Mouse (Mus musculus): ENCODE results near the gene 4930452B06Rik. TPM values are rescaled to one million over a fixed set of nuclear protein-coding genes. Genes with fewer than 3 reads are reported as not detected.

4930452B06Rik gene
- polyA plus RNA-seq, 1 experiment from 2014 or later: 10.8 TPM

- Histone ChIP-seq H3K9me3 (no peaks in the 10 kb centered on the region), H3K27me3 (ENCODE audit: insufficient read depth, poor library complexity, severe bottlenecking) (no peaks in the 10 kb centered on the region), H3K4me3 (no peak overlapping the region), H3K27ac (no peak overlapping the region), H3K4me1 (replicated peaks) (no peaks in the 10 kb centered on the region), H3K36me3 (no peaks in the 10 kb centered on the region)
- no peak for DNase-seq (ENCODE audit: low spot score)
- WGBS: 83% methylated on average over 4 of the region's 4 CpGs
Measured at GRCm38 (mm10) chr14:8511276-8511675, 154.8 kb downstream of the 4930452B06Rik start.

DNA sequence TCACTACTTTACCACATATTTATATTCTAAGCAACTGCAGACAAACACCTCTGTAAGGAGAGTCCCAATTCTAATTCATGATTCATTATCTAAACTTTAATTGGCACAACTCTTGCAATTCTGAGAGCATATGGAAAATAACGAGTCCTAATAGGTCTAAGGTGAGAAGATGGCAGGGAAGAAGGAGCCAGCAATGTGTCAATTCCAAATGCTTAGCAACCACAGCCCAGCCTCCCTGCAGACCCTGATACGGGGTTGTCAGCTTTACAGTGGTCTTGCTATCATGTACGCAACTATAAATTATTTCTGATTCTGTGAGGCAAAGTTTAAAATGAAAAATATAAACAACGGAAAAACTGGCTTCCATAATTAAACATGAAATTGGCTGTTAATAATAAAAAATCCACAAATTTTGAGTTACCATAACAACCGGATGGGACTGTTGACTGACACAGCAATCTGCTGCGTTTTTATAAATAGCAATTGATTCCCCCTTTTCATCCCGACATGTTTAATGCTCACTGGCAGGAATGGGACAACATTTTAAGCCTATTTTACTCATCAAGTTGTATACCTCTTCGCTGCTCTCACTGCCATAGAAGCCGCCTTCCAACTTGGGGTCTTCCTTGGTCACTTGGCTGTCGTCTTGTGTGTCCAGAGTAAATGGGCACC, 155.6 kb downstream of the 4930452B06Rik start:
- no peaks in the 10 kb centered on the region for H3K36me3 ChIP-seq
- no peaks in the 10 kb centered on the region for H3K9me3 ChIP-seq
- H3K4me1 ChIP-seq (replicated peaks): no peaks in the 10 kb centered on the region
- H3K27ac ChIP-seq: no peak overlapping the region
- H3K4me3 ChIP-seq: no peak overlapping the region
- no peaks in the 10 kb centered on the region for H3K27me3 ChIP-seq (ENCODE audit: insufficient read depth, poor library complexity, severe bottlenecking)
- 93% methylated on average over 10 of the region's 10 CpGs for WGBS
- no peak for DNase-seq (ENCODE audit: low spot score)

GRCm38 (mm10) chr14:8508669-8509068, 157.4 kb downstream of the 4930452B06Rik start:
- no peak for DNase-seq (ENCODE audit: low spot score)
- no peaks in the 10 kb centered on the region for H3K36me3 ChIP-seq

DNA sequence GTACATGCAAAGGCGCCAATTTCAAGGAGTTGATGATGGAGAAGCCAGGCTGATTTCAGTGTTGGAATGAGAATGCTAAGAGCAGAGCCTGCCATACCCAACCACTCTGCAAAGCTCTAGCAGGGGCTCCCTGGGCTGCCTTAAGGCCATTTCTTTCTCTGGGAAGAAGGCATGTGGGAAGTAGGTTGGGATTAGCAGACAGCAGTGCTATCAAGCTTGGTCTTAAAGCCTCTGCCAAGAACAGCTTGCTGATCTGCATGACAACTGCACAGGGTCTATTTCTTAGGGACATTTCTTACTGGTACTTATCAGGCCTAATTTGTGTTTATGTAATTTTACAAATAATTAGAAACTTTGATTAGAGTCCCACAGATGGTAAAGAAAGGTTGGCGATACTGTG, 161.8 kb downstream of the 4930452B06Rik start:
- Histone ChIP-seq H3K27ac (no peak overlapping the region), H3K9me3 (no peaks in the 10 kb centered on the region), H3K36me3 (no peaks in the 10 kb centered on the region), H3K4me1 (replicated peaks) (no peaks in the 10 kb centered on the region), H3K27me3 (ENCODE audit: insufficient read depth, poor library complexity, severe bottlenecking) (no peaks in the 10 kb centered on the region), H3K4me3 (no peak overlapping the region)
- 91% methylated on average over 2 of the region's 2 CpGs for WGBS
- DNase-seq (ENCODE audit: low spot score): no peak

More at GRCm38 (mm10) chr14:8508669-8509068, 157.4 kb downstream of the 4930452B06Rik start:
- Histone ChIP-seq H3K4me1 (replicated peaks) (no peaks in the 10 kb centered on the region), H3K27me3 (ENCODE audit: insufficient read depth, poor library complexity, severe bottlenecking) (no peaks in the 10 kb centered on the region), H3K27ac (no peak overlapping the region), H3K9me3 (no peaks in the 10 kb centered on the region), H3K4me3 (no peak overlapping the region)

- H3K4me3 ChIP-seq: no peak overlapping the region
- H3K9me3 ChIP-seq: no peaks in the 10 kb centered on the region
- no peaks in the 10 kb centered on the region for H3K36me3 ChIP-seq
- H3K27ac ChIP-seq: no peak overlapping the region
- no peaks in the 10 kb centered on the region for H3K27me3 ChIP-seq (ENCODE audit: insufficient read depth, poor library complexity, severe bottlenecking)
- 90% methylated on average over 3 of the region's 3 CpGs for WGBS
- no peaks in the 10 kb centered on the region for H3K4me1 ChIP-seq (replicated peaks)
- no peak for DNase-seq (ENCODE audit: low spot score)
Measured at GRCm38 (mm10) chr14:8503345-8503744, 162.7 kb downstream of the 4930452B06Rik start.

- H3K27me3 ChIP-seq (ENCODE audit: insufficient read depth, poor library complexity, severe bottlenecking): no peaks in the 10 kb centered on the region
- WGBS: 92% methylated on average over 5 of the region's 5 CpGs
- H3K4me3 ChIP-seq: no peak overlapping the region
Measured at GRCm38 (mm10) chr14:8502496-8502895, 163.5 kb downstream of the 4930452B06Rik start.

GRCm38 (mm10) chr14:8495691-8496090, 170.3 kb downstream of the 4930452B06Rik start:
- Histone ChIP-seq H3K4me3 (no peak overlapping the region), H3K27me3 (ENCODE audit: insufficient read depth, poor library complexity, severe bottlenecking) (no peaks in the 10 kb centered on the region), H3K27ac (no peak overlapping the region), H3K4me1 (replicated peaks) (no peaks in the 10 kb centered on the region), H3K9me3 (no peaks in the 10 kb centered on the region), H3K36me3 (no peaks in the 10 kb centered on the region)
- DNase-seq (ENCODE audit: low spot score): no peak
- WGBS: 97% methylated on average over 2 of the region's 2 CpGs

More at GRCm38 (mm10) chr14:8502496-8502895, 163.5 kb downstream of the 4930452B06Rik start:
- no peaks in the 10 kb centered on the region for H3K9me3 ChIP-seq
- H3K27ac ChIP-seq: no peak overlapping the region
- DNase-seq (ENCODE audit: low spot score): no peak
- no peaks in the 10 kb centered on the region for H3K4me1 ChIP-seq (replicated peaks)
- no peaks in the 10 kb centered on the region for H3K36me3 ChIP-seq

GRCm38 (mm10) chr14:8494952-8495351, 171.1 kb downstream of the 4930452B06Rik start:
- H3K36me3 ChIP-seq: no peaks in the 10 kb centered on the region
- H3K27me3 ChIP-seq (ENCODE audit: insufficient read depth, poor library complexity, severe bottlenecking): no peaks in the 10 kb centered on the region
- no peak overlapping the region for H3K4me3 ChIP-seq
- 79% methylated on average over 4 of the region's 4 CpGs for WGBS
- no peaks in the 10 kb centered on the region for H3K4me1 ChIP-seq (replicated peaks)
- no peaks in the 10 kb centered on the region for H3K9me3 ChIP-seq
- no peak for DNase-seq (ENCODE audit: low spot score)
- H3K27ac ChIP-seq: no peak overlapping the region

- WGBS: 77% methylated on average over 1 of the region's 1 CpGs
- H3K9me3 ChIP-seq: no peaks in the 10 kb centered on the region
- no peak for DNase-seq (ENCODE audit: low spot score)
- H3K36me3 ChIP-seq: no peaks in the 10 kb centered on the region
- no peaks in the 10 kb centered on the region for H3K27me3 ChIP-seq (ENCODE audit: insufficient read depth, poor library complexity, severe bottlenecking)
- no peak overlapping the region for H3K27ac ChIP-seq
- no peak overlapping the region for H3K4me3 ChIP-seq
- H3K4me1 ChIP-seq (replicated peaks): no peaks in the 10 kb centered on the region
Measured at GRCm38 (mm10) chr14:8494260-8494659, 171.8 kb downstream of the 4930452B06Rik start.

- no peaks in the 10 kb centered on the region for H3K4me1 ChIP-seq (replicated peaks)
- peaks cover 4% of the 10 kb centered on the region; the same call in 1 of the 2 replicates for H3K9me3 ChIP-seq
- H3K36me3 ChIP-seq: no peaks in the 10 kb centered on the region
- DNase-seq (ENCODE audit: low spot score): no peak
- H3K27ac ChIP-seq: no peak overlapping the region
- 85% methylated on average over 5 of the region's 5 CpGs for WGBS
- H3K4me3 ChIP-seq: no peak overlapping the region
- H3K27me3 ChIP-seq (ENCODE audit: insufficient read depth, poor library complexity, severe bottlenecking): no peaks in the 10 kb centered on the region
Measured at GRCm38 (mm10) chr14:8478098-8478497, 187.9 kb downstream of the 4930452B06Rik start.

DNA sequence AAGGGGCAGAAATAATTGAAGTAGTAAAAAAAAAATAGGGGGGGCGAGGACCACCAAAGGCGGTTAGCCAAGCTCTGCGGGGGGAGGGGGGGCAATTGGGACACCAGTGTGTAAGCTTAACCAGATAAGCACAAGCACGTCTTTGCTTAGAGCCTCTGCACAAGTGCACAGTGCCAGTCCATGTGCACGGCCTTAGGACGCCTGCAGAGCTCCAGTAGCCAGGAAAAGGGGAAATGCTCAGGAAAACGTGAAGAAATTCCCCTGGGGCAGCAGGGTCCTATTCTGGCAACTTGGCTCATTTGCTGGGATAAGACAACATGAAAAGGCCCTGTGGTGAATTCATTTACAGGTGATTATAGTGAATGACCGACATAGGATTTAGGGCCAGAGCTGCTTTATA, 188.7 kb downstream of the 4930452B06Rik start:
- DNase-seq (ENCODE audit: low spot score): no peak
- WGBS: 78% methylated on average over 8 of the region's 8 CpGs

GRCm38 (mm10) chr14:8476606-8477005, 189.4 kb downstream of the 4930452B06Rik start:
- Histone ChIP-seq H3K9me3 (peaks cover 4% of the 10 kb centered on the region; the same call in 1 of the 2 replicates), H3K4me3 (no peak overlapping the region), H3K4me1 (replicated peaks) (no peaks in the 10 kb centered on the region), H3K36me3 (no peaks in the 10 kb centered on the region), H3K27ac (no peak overlapping the region), H3K27me3 (ENCODE audit: insufficient read depth, poor library complexity, severe bottlenecking) (no peaks in the 10 kb centered on the region)
- no peak for DNase-seq (ENCODE audit: low spot score)
- 69% methylated on average over 3 of the region's 3 CpGs for WGBS

More for the DNA sequence above, 188.7 kb downstream of the 4930452B06Rik start:
- Histone ChIP-seq H3K4me3 (no peak overlapping the region), H3K9me3 (peaks cover 4% of the 10 kb centered on the region; the same call in 1 of the 2 replicates), H3K4me1 (replicated peaks) (no peaks in the 10 kb centered on the region), H3K27ac (no peak overlapping the region), H3K36me3 (no peaks in the 10 kb centered on the region), H3K27me3 (ENCODE audit: insufficient read depth, poor library complexity, severe bottlenecking) (no peaks in the 10 kb centered on the region)

- 86% methylated on average over 5 of the region's 5 CpGs for WGBS
- DNase-seq (ENCODE audit: low spot score): no peak
- H3K9me3 ChIP-seq: peaks cover 4% of the 10 kb centered on the region; the same call in 1 of the 2 replicates
Measured at GRCm38 (mm10) chr14:8475851-8476250, 190.2 kb downstream of the 4930452B06Rik start.

More at GRCm38 (mm10) chr14:8475851-8476250, 190.2 kb downstream of the 4930452B06Rik start:
- no peaks in the 10 kb centered on the region for H3K27me3 ChIP-seq (ENCODE audit: insufficient read depth, poor library complexity, severe bottlenecking)
- H3K27ac ChIP-seq: no peak overlapping the region
- no peaks in the 10 kb centered on the region for H3K36me3 ChIP-seq
- H3K4me3 ChIP-seq: no peak overlapping the region
- H3K4me1 ChIP-seq (replicated peaks): no peaks in the 10 kb centered on the region

Data from hindbrain, embryonic 10.5 days (tissue).